Mouse (Mus musculus) heart, embryonic 14.5 days (tissue): ENCODE measurements around the gene Fgfr4. TPM values are rescaled to one million over a fixed set of nuclear protein-coding genes. Genes with fewer than 3 reads are reported as not detected.

Experiments
- ATAC-seq: fragments of 200-750 bp; cut with Nextera tagmentation; 2 replicates; pipeline ENCODE4 v1.8.0; 2017; ENCODE audit warnings: low read depth, moderate TSS enrichment; ENCODE audit not compliant: insufficient number of reproducible peaks, insufficient read depth, low FRiP score
- H3K27ac ChIP-seq, 2 experiments: fragments of 200-500 bp in 1 of 2; fragments of 300-500 bp in 1 of 2; sonication (generic) in 1 of 2; replicated peaks in 1 of 2; 2 replicates each; pipeline ENCODE4 v1.5.1; 2012 to 2014; ENCODE audit warnings: low read depth in 2 of 2, low read length in 2 of 2, control low read depth in 1 of 2, mild to moderate bottlenecking in 1 of 2, mixed read lengths in 1 of 2; ENCODE audit not compliant: control insufficient read depth in 1 of 2, insufficient read depth in 1 of 2
- H3K27me3 ChIP-seq: fragments of 300-500 bp; sonication (generic); 2 replicates; pipeline ENCODE4 v1.6.1; 2014; ENCODE audit warnings: mild to moderate bottlenecking, low read length, control low read depth; ENCODE audit not compliant: control insufficient read depth, insufficient read depth
- H3K36me3 ChIP-seq: fragments of 300-500 bp; sonication (generic); 2 replicates; pipeline ENCODE4 v1.6.1; 2014; ENCODE audit warnings: mild to moderate bottlenecking, control low read depth, low read length, mixed read lengths; ENCODE audit not compliant: control insufficient read depth, insufficient read depth
- H3K4me1 ChIP-seq, 2 experiments: fragments of 200-500 bp in 1 of 2; fragments of 300-500 bp in 1 of 2; sonication (generic) in 1 of 2; 2 replicates each; pipeline ENCODE4 v1.6.1; 2012 to 2014; ENCODE audit warnings: low read length in 2 of 2, control low read depth in 1 of 2, mixed read lengths in 1 of 2; ENCODE audit not compliant: control insufficient read depth in 2 of 2, insufficient read depth in 2 of 2
- H3K4me2 ChIP-seq: fragments of 300-500 bp; sonication (generic); 2 replicates; pipeline ENCODE4 v1.6.1; 2014; ENCODE audit warnings: mild to moderate bottlenecking, low read length
- H3K4me3 ChIP-seq, 2 experiments: fragments of 200-500 bp in 1 of 2; fragments of 300-500 bp in 1 of 2; sonication (generic) in 1 of 2; 2 replicates each; pipeline ENCODE4 v1.5.1; 2012 to 2014; ENCODE audit warnings: low read length in 2 of 2, mild to moderate bottlenecking in 2 of 2, control low read depth in 1 of 2, low read depth in 1 of 2, moderate library complexity in 1 of 2; ENCODE audit not compliant: control insufficient read depth in 1 of 2, insufficient read depth in 1 of 2
- H3K9ac ChIP-seq: fragments of 300-500 bp; sonication (generic); 2 replicates; pipeline ENCODE4 v1.6.1; 2014; ENCODE audit warnings: mild to moderate bottlenecking, low read length
- H3K9me3 ChIP-seq: fragments of 300-500 bp; sonication (generic); 2 replicates; pipeline ENCODE4 v1.6.1; 2016; ENCODE audit warnings: low read length, control low read depth; ENCODE audit not compliant: control insufficient read depth
- WGBS: fragments of 180-500 bp; shearing (Covaris S2); extraction: QIAGEN DNeasy Blood & Tissue Kit; methylation state at CpG from one replicate; pipeline ENCODE4 v1.1.7; 2014; 5-methylcytosine and 5-hydroxymethylcytosine counted together
- polyA plus RNA-seq: library from polyadenylated mRNA; unstranded; fragments of >200 nt; fragmentation: Nextera tagmentation; extraction: Ambion mirVana; gene quantifications from 2 replicates; pipeline ENCODE4 v1.2.1, GENCODE M21; 2014

The Fgfr4 gene
- polyA plus RNA-seq, 1 experiment from 2014 or later, result 0.39 TPM

GRCm38 (mm10) chr13:55124903-55125302 is 27.5 kb upstream of the Fgfr4 start:
- Histone ChIP-seq H3K4me3 (no peak overlapping the region), H3K9ac (no peak overlapping the region), H3K9me3 (no peaks in the 10 kb centered on the region), H3K4me2 (no peak overlapping the region), H3K4me1 (no peaks in the 10 kb centered on the region), H3K27me3 (no peaks in the 10 kb centered on the region), H3K27ac (no peak overlapping the region), H3K36me3 (peaks cover 90% of the 10 kb centered on the region)
- no peak for ATAC-seq
- WGBS, result 81% methylated on average over 6 of the region's 6 CpGs

GRCm38 (mm10) chr13:55133448-55133847 is 19.0 kb upstream of the Fgfr4 start, which contains the start of gene Gm17617:
Gm17617 (minus strand) TSS chr13:55133548.
- 85% methylated on average over 2 of the region's 2 CpGs for WGBS
- Histone ChIP-seq H3K9ac (no peak within 1 kb of the TSS), H3K36me3 (peaks cover 60% of the 10 kb centered on the region), H3K9me3 (no peaks in the 10 kb centered on the region), H3K27me3 (no peaks in the 10 kb centered on the region), H3K4me3 (no peak within 1 kb of the TSS), H3K4me1 (no peaks in the 10 kb centered on the region), H3K27ac (no peak within 1 kb of the TSS), H3K4me2 (no peak within 1 kb of the TSS)
- ATAC-seq, result no peak

GRCm38 (mm10) chr13:55135382-55135781 is 17.1 kb upstream of the Fgfr4 start:
- Histone ChIP-seq H3K4me1 (no peaks in the 10 kb centered on the region), H3K9ac (no peak overlapping the region), H3K9me3 (no peaks in the 10 kb centered on the region), H3K4me3 (no peak overlapping the region), H3K27me3 (no peaks in the 10 kb centered on the region), H3K27ac (no peak overlapping the region), H3K4me2 (no peak overlapping the region), H3K36me3 (peaks cover 42% of the 10 kb centered on the region)
- whole genome bisulfite sequencing, result 7% methylated on average over 5 of the region's 5 CpGs
- ATAC-seq, result no peak

GRCm38 (mm10) chr13:55140271-55140670 is 12.2 kb upstream of the Fgfr4 start:
- H3K4me1 ChIP-seq, result no peaks in the 10 kb centered on the region
- WGBS, result 65% methylated on average over 2 of the region's 2 CpGs
- no peak for ATAC-seq

GRCm38 (mm10) chr13:55153951-55154350 is 1.5 kb downstream of the Fgfr4 start:
- H3K9me3 ChIP-seq, result no peaks in the 10 kb centered on the region
- 79% methylated on average over 5 of the region's 5 CpGs for WGBS
- no peak for ATAC-seq
- H3K4me2 ChIP-seq, result no peak overlapping the region
- peaks cover 4 to 5% of the 10 kb centered on the region in 2 experiments; a peak in 2 of 4 replicates for H3K4me1 ChIP-seq
- no peak overlapping the region for H3K27ac ChIP-seq
- H3K36me3 ChIP-seq, result no peaks in the 10 kb centered on the region
- no peak overlapping the region for H3K9ac ChIP-seq
- H3K4me3 ChIP-seq, result no peak overlapping the region
- peaks cover 27% of the 10 kb centered on the region for H3K27me3 ChIP-seq

More at GRCm38 (mm10) chr13:55140271-55140670, 12.2 kb upstream of the Fgfr4 start:
- H3K9me3 ChIP-seq, result no peaks in the 10 kb centered on the region
- no peaks in the 10 kb centered on the region for H3K27me3 ChIP-seq
- no peak overlapping the region for H3K4me3 ChIP-seq
- H3K9ac ChIP-seq, result no peak overlapping the region
- H3K27ac ChIP-seq, result no peak overlapping the region
- no peaks in the 10 kb centered on the region for H3K36me3 ChIP-seq
- no peak overlapping the region for H3K4me2 ChIP-seq

GRCm38 (mm10) chr13:55162365-55162764 is 9.9 kb downstream of the Fgfr4 start:
- no peaks in the 10 kb centered on the region for H3K9me3 ChIP-seq
- no peak overlapping the region for H3K9ac ChIP-seq
- H3K36me3 ChIP-seq, result no peaks in the 10 kb centered on the region
- H3K4me3 ChIP-seq, result no peak overlapping the region
- H3K27me3 ChIP-seq, result no peaks in the 10 kb centered on the region
- ATAC-seq, result no peak
- H3K4me2 ChIP-seq, result no peak overlapping the region
- 51% methylated on average over 7 of the region's 7 CpGs for WGBS
- H3K4me1 ChIP-seq, result no peaks in the 10 kb centered on the region
- H3K27ac ChIP-seq, result no peak overlapping the region

GRCm38 (mm10) chr13:55163553-55163952 is 11.1 kb downstream of the Fgfr4 start:
- Histone ChIP-seq H3K4me3 (no peak overlapping the region), H3K27ac (no peak overlapping the region), H3K9ac (no peak overlapping the region), H3K27me3 (no peaks in the 10 kb centered on the region), H3K4me1 (no peaks in the 10 kb centered on the region), H3K9me3 (no peaks in the 10 kb centered on the region), H3K36me3 (no peaks in the 10 kb centered on the region), H3K4me2 (no peak overlapping the region)
- WGBS, result 62% methylated on average over 5 of the region's 5 CpGs
- ATAC-seq, result no peak

GRCm38 (mm10) chr13:55165831-55166339 is 13.4 kb downstream of the Fgfr4 start:
- ATAC-seq, result no peak

More at GRCm38 (mm10) chr13:55165831-55166339, 13.4 kb downstream of the Fgfr4 start:
- Histone ChIP-seq H3K4me3 (no peak overlapping the region), H3K9me3 (0 out of 2 replicates have a peak, but pooled peaks cover 3% of the 10 kb centered on the region), H3K4me1 (no peaks in the 10 kb centered on the region), H3K36me3 (no peaks in the 10 kb centered on the region), H3K4me2 (no peak overlapping the region), H3K27me3 (no peaks in the 10 kb centered on the region), H3K9ac (no peak overlapping the region), H3K27ac (no peak overlapping the region)
- 85% methylated on average over 16 of the region's 16 CpGs for WGBS
